Mouse (Mus musculus): ENCODE results near the gene Llgl1.

DNA sequence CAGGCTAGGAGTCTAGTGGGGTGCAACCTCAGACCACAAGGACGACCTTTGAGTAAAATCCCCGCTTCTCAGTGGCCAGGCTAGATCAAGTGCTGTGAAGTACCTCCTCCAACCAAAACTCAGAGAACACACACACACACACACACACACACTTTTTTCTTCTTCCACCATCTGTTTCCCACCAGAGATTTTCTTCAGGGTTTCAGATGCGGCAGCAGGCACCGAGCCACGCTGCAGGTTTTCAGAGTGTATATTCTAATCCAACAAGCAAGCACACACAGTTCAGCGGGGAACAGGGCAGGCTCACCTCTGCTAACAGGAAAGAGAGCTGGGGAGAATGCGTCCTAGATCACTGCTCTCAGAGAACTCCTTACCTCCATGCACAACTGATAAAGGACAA is 56.0 kb downstream of the Llgl1 start:
- no peak for TF ChIP-seq CTCF (IDR thresholded peaks at IDR 0.05; ENCODE audit: insufficient read depth, low read length)
- TF ChIP-seq POLR2A (IDR thresholded peaks at IDR 0.05; ENCODE audit: borderline replicate concordance, extremely low read depth, low read depth, low read length): no peak
